Mouse (Mus musculus) ES-Bruce4 (cell line): ENCODE measurements around the gene Rbl1.

Source experiments
- CTCF ChIP-seq: IDR thresholded peaks from one replicate; pipeline ENCODE4 v1.8.1; 2011; ENCODE audit warnings: low read depth, low read length
- POLR2A ChIP-seq: IDR thresholded peaks from one replicate; pipeline ENCODE4 v1.8.1; 2011; ENCODE audit warnings: low read length; ENCODE audit not compliant: insufficient read depth

DNA sequence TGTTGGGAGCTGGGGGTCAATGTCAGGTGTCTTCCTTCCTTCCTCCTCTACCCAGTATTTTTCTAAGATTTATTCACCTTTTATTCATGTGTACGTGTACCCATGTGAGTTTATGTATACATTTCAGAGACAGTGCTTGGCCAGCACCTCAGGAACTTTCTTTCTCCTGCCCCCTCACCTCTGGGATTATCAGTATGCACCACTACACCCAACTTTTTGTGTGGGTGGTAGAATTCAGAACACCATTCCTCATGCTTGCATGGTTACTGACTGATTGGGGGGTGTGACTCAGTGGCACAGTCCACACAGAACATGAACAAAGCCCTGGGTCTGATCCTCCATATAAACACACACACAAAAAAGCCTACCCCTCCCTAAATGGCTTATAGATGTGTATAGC lies 72.2 kb downstream of the Rbl1 start:
- TF ChIP-seq CTCF (no peak), POLR2A (no peak)
